Mouse (Mus musculus) R1 (cell line): ENCODE data around the gene Tsg101.

Experiments
- DNase-seq: peaks from one replicate; pipeline ENCODE4 v3.0.0-alpha.2; 2018; ENCODE audit warnings: low read depth, low spot score

Tsg101 gene

GRCm38 (mm10) chr7:46877255-46877654, 42.5 kb downstream of the Tsg101 start:
- no peak for DNase-seq

GRCm38 (mm10) chr7:46876841-46877240, 42.9 kb downstream of the Tsg101 start:
- no peak for DNase-seq

- no peak for DNase-seq
Observed at GRCm38 (mm10) chr7:46871988-46872387, 47.8 kb downstream of the Tsg101 start.

- DNase-seq: peak; percentile 62
Observed at GRCm38 (mm10) chr7:46860996-46861395, 58.8 kb downstream of the Tsg101 start, which contains the start of gene Ldhc. Gene Ldhc, plus strand, starts transcription at chr7:46861203.

GRCm38 (mm10) chr7:46859031-46859430, 60.7 kb downstream of the Tsg101 start:
- no peak for DNase-seq

- DNase-seq: no peak
Observed at GRCm38 (mm10) chr7:46857436-46857835, 62.3 kb downstream of the Tsg101 start.

DNA sequence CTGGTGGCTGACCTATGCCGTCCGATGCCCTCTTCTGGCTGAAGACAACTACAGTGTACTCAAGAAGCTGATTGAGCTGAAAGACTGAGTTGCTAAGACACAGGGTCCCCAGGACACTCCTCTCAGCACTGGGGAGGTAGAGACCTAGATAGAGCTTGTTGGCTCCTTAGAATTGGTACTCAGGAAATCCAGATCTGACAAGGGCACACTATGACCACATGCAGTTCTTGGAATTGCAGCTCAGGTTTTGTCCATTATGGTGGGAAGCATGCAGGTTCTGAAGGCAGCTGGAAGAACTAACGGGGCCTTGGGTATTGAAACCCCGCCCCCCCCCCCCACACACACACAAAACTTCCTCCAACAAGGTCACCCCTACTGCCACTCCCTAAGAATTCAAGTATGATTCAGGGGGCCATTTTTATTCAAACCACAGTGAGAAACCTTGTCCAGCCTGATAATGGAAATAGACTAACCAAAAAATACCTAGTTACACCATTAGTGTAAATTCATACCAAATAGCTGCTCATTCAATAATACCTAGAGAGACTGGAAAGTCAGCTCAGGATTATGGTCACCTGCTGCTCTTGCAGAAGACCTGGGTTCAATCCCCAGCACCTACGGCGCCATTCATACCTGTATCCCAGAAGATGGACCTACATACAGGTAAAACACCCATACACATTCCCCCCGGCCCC, 63.8 kb downstream of the Tsg101 start:
- DNase-seq: peak; percentile 34

GRCm38 (mm10) chr7:46853365-46853764, 66.4 kb downstream of the Tsg101 start:
- peak; percentile 40 for DNase-seq

DNA sequence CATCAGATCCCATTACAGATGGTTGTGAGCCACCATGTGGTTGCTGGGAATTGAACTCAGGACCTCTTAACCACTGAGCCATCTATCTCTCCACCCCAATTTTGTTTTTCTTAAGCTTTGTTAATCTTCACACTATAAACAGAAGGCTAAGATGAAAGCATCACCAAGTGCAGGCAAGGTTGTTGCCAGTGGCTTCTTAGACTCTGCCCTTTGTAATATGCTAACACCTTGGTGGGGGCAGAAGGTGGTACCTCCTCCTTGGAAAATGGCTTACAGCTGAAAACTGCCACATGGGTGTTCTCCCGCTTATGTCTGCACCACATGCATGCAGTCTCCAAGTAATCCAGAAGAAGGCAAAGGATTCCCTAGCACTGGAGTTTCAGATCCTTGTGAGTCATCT, 67.1 kb downstream of the Tsg101 start:
- no peak for DNase-seq

- no peak for DNase-seq
Observed at GRCm38 (mm10) chr7:46851026-46851425, 68.7 kb downstream of the Tsg101 start.

DNA sequence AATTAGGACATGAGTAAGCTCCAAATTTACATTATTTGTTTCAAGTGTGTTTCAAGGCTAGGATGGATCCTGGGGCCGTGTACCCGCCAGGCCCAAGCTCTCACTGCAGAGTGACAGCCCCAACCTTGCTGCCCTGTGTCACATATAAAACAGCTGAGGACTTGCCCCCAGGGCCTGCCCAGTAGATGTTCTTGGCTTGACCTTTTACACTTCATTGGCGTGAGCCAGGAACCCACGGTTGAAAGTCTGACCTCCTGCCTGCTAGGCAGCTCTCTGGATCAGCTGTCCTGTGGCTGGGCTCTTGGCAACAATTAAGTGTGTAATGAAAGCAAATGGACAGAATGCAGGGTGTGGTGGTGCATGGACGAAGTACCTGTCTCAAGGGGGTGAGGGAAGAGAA, 70.5 kb downstream of the Tsg101 start:
- no peak for DNase-seq

- peak; percentile 90 for DNase-seq
Observed at GRCm38 (mm10) chr7:46846486-46847244, 73.1 kb downstream of the Tsg101 start.

DNA sequence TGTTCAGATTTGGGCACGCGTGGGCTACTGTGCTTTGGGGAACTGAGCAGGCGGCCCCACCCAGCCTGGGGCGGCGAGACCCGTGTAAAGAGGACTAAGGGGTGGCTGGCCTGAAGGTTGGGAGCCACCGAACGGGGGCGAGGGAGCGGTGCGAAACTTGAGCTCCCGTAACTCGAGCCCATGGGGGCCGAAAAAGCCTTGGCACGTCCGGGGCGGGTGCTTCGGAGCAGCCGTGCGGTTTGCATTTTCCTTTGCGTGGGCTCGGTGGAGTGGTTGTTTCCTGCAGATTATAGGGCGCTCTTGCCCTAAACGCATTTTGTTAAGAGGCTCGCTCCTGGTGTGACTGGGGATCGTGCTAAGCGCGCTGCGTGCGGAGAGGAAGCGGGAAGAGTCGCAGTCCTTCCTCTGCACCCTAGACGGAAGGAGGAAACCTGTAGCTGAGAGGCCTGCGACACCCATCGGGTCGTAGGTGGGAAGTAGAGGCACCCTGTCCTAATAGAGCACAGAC, 73.7 kb downstream of the Tsg101 start:
- peak; percentile 64 for DNase-seq

- DNase-seq: peak; percentile 91
Observed at GRCm38 (mm10) chr7:46845211-46845977, 74.4 kb downstream of the Tsg101 start.

DNA sequence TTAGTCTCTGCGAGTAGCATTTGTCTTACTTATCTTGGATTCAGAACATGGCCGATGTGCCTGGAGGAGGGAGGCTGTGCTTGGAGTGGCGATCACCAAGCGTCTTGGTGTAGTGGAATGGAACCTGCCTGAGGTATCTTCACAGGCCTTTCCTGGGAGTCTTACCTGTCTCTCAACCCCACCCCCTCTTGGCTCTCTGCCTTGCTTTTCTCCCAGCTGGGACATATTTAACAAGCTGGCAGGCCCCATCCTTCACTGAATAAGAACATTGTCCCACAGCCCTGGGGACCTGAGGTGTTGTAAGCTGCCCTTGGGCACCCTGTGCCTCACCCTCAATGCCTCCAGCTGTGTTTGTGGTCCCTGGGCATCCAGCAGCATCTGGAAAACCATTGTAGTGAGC, 76.2 kb downstream of the Tsg101 start:
- no peak for DNase-seq

GRCm38 (mm10) chr7:46842278-46842677, 77.5 kb downstream of the Tsg101 start:
- no peak for DNase-seq

DNA sequence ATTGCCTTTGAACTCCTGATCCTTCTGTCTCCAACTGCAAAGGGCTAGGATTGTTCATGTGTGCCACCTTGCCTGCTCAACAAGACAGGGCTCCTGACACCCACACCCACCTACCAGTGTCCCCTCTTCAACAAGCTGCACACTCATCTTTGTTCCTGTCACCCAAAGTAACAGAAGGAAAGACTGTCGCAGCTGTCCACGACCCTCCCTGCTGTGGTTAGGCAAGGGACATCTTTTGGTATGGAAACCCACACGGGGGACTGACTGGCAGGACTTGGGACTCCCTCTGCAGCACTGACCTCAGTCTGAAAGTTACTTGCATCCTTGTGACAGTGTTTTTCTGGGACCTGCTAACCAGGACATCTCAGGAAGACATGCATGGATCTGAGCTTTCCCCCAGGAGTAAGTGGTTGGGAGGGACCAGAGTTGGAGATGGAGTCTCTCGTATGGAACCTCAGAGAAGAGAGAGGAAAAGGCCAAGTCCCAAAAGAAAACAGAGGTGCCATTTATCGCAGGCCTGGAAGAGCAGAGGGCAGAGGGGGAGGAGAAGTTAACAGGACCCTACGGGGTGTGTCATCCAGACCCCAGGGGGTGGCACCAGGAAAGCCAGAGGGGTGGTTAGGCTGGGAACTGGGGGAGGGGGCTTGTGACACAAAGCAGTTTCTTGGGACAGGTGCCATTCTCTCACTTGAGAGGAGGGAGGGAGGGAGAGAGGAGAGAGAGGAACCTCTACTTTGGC, 78.8 kb downstream of the Tsg101 start, which contains the start of gene Ldha:
Ldha (plus strand) TSS at position 689 of the 739 bp plus-strand sequence.
- no peak for DNase-seq

- no peak for DNase-seq
Observed at GRCm38 (mm10) chr7:46840326-46840725, 79.4 kb downstream of the Tsg101 start.

GRCm38 (mm10) chr7:46839861-46840260, 79.9 kb downstream of the Tsg101 start:
- no peak for DNase-seq

GRCm38 (mm10) chr7:46839446-46839845, 80.3 kb downstream of the Tsg101 start:
- no peak for DNase-seq
